ENCODE assay signal across 18 mouse cellular contexts in genomic region chr3:88204751-88205150, GRCm38 (mm10). TPM values are rescaled to one million over a fixed set of nuclear protein-coding genes. Genes with fewer than 3 reads are reported as not detected.
A peak's percentile ranks its signal among the peaks of the same experiment; 100 is the strongest.
DNase-seq lines count a peak whose midpoint lies in the region; ATAC-seq and TF ChIP-seq lines count a peak whose summit lies in the region.
"Had no signal": no experiment of that assay in that cellular context is flagged by ENCODE, and none has a peak within 500 bp of the region (broad histone marks: within the 10 kb centered on the region; RNA-seq: fewer than 3 reads in every experiment).

No protein-coding gene starts in this region.

- no peak for DNase-seq in layer of hippocampus, adult 2 months (ENCODE audit: low spot score in 2 of 2)
- DNase-seq in layer of hippocampus, postnatal 14 days (ENCODE audit: low spot score in 2 of 2) = no peak
- no peak for DNase-seq in urinary bladder, adult 2 months (ENCODE audit: low spot score)
- no peak for DNase-seq in heart, adult 11 months
- DNase-seq: adrenal gland, postnatal 25 days; B cell, adult 2 months; cerebellum, adult 11-12 months; heart, postnatal 14 days; kidney, adult 18-20 months; right cerebral cortex, postnatal 14 days had no signal

- peaks cover 3% of the 10 kb centered on the region for H3K36me3 ChIP-seq in forebrain, embryonic 13.5 days (ENCODE audit: poor library complexity, severe bottlenecking)
- no peaks in the 10 kb centered on the region for H3K36me3 ChIP-seq in hindbrain, embryonic 16.5 days (ENCODE audit: control insufficient read depth, insufficient read depth, low read length)
- no peaks in the 10 kb centered on the region for H3K36me3 ChIP-seq in neural tube, embryonic 15.5 days
- H3K36me3 ChIP-seq in intestine, embryonic 16.5 days (ENCODE audit: control insufficient read depth, insufficient read depth, low read length) = no peaks in the 10 kb centered on the region

- no peaks in the 10 kb centered on the region; the same call in 1 of the 2 replicates for H3K27me3 ChIP-seq in forebrain, embryonic 13.5 days
- H3K27me3 ChIP-seq in hindbrain, embryonic 16.5 days (replicated peaks; ENCODE audit: control insufficient read depth, insufficient read depth, low read length) = no peaks in the 10 kb centered on the region; the same call in none of the 2 replicates
- H3K27me3 ChIP-seq in neural tube, embryonic 15.5 days (replicated peaks) = 0 out of 2 replicates have a peak, but pooled peaks cover 8% of the 10 kb centered on the region
- peaks cover 91% of the 10 kb centered on the region for H3K27me3 ChIP-seq in intestine, embryonic 16.5 days (replicated peaks; ENCODE audit: control insufficient read depth, insufficient read depth, low read length)

- H3K9me3 ChIP-seq in forebrain, embryonic 13.5 days (replicated peaks) = no peaks in the 10 kb centered on the region
- no peaks in the 10 kb centered on the region for H3K9me3 ChIP-seq in hindbrain, embryonic 16.5 days (ENCODE audit: control insufficient read depth, low read length)
- H3K9me3 ChIP-seq in neural tube, embryonic 15.5 days (replicated peaks) = no peaks in the 10 kb centered on the region
- H3K9me3 ChIP-seq in intestine, embryonic 16.5 days (ENCODE audit: control insufficient read depth, low read length) = no peaks in the 10 kb centered on the region

- H3K27ac ChIP-seq in layer of hippocampus, adult 2 months = peak overlapping the region; percentile 99
- peak overlapping the region; percentile 100 for H3K27ac ChIP-seq in forebrain, embryonic 13.5 days
- H3K27ac ChIP-seq in hindbrain, embryonic 16.5 days (ENCODE audit: low read depth, low read length) = peak overlapping the region; percentile 96
- peak overlapping the region; percentile 98 for H3K27ac ChIP-seq in neural tube, embryonic 15.5 days (replicated peaks)
- H3K27ac ChIP-seq in intestine, embryonic 16.5 days (ENCODE audit: low read length) = no peak overlapping the region
- H3K27ac ChIP-seq: liver, embryonic 14.5 days had no signal

- H3K4me1 ChIP-seq in forebrain, embryonic 13.5 days = peaks cover 65% of the 10 kb centered on the region
- H3K4me1 ChIP-seq in hindbrain, embryonic 16.5 days (ENCODE audit: control insufficient read depth, insufficient read depth, low read depth, low read length) = peaks cover 53% of the 10 kb centered on the region
- H3K4me1 ChIP-seq in neural tube, embryonic 15.5 days = peaks cover 63% of the 10 kb centered on the region
- H3K4me1 ChIP-seq in intestine, embryonic 16.5 days (ENCODE audit: control insufficient read depth, insufficient read depth, low read length) = peaks cover 10% of the 10 kb centered on the region

- WGBS in forebrain, embryonic 13.5 days = 0% methylated on average over 1 of the region's 1 CpGs
- 8% methylated on average over 1 of the region's 1 CpGs for WGBS in hindbrain, embryonic 16.5 days
- 8% methylated on average over 1 of the region's 1 CpGs for whole genome bisulfite sequencing in neural tube, embryonic 15.5 days
- WGBS in intestine, embryonic 16.5 days = 31% methylated on average over 1 of the region's 1 CpGs

- ATAC-seq in forebrain, embryonic 13.5 days = peak; percentile 33
- no peak for ATAC-seq in hindbrain, embryonic 16.5 days
- ATAC-seq in neural tube, embryonic 15.5 days (ENCODE audit: low FRiP score) = no peak
- no peak for ATAC-seq in intestine, embryonic 16.5 days

- peak overlapping the region; percentile 100 for H3K9ac ChIP-seq in forebrain, embryonic 13.5 days
- H3K9ac ChIP-seq in hindbrain, embryonic 16.5 days (ENCODE audit: low read depth, low read length) = peak overlapping the region; percentile 47
- 0 out of 2 replicates have a peak overlapping the region, but pooled peaks have one; percentile 14 for H3K9ac ChIP-seq in neural tube, embryonic 15.5 days (replicated peaks)
- H3K9ac ChIP-seq in intestine, embryonic 16.5 days (ENCODE audit: low read depth, low read length) = no peak overlapping the region
- H3K9ac ChIP-seq: liver, embryonic 14.5 days had no signal

- TF ChIP-seq CTCF in layer of hippocampus, adult 2 months (conservative IDR thresholded peaks at IDR 0.05) = no peak

- H3K4me3 ChIP-seq in layer of hippocampus, adult 2 months = no peak overlapping the region
- peak overlapping the region; percentile 96 for H3K4me3 ChIP-seq in forebrain, embryonic 13.5 days
- H3K4me3 ChIP-seq in hindbrain, embryonic 16.5 days (ENCODE audit: low read length) = no peak overlapping the region
- no peak overlapping the region for H3K4me3 ChIP-seq in neural tube, embryonic 15.5 days (replicated peaks)
- H3K4me3 ChIP-seq in intestine, embryonic 16.5 days (ENCODE audit: low read length) = no peak overlapping the region

- H3K4me2 ChIP-seq in forebrain, embryonic 13.5 days = peak overlapping the region; percentile 88
- H3K4me2 ChIP-seq in hindbrain, embryonic 16.5 days (ENCODE audit: low read length) = peak overlapping the region; percentile 79
- H3K4me2 ChIP-seq in neural tube, embryonic 15.5 days = peak overlapping the region; percentile 62
- no peak overlapping the region for H3K4me2 ChIP-seq in intestine, embryonic 16.5 days (ENCODE audit: low read depth, low read length)

RNA-seq across cellular contexts. Expression of gene Rhbg, which starts 49.8 kb away (rescaled TPM):
- total RNA-seq in layer of hippocampus, adult 2 months (2021) = not detected
- not detected for total RNA-seq in layer of hippocampus, postnatal 14 days (2021)
- polyA plus RNA-seq in forebrain, embryonic 13.5 days (2015; fragmentation: Nextera tagmentation; extraction: Ambion mirVana) = 0.18 and 0.26 TPM in 2 replicates
- polyA plus RNA-seq in hindbrain, embryonic 16.5 days (2015; fragmentation: Nextera tagmentation; extraction: Ambion mirVana) = 0.52 and 0.99 TPM in 2 replicates
- polyA plus RNA-seq in neural tube, embryonic 15.5 days (2015; fragmentation: Nextera tagmentation; extraction: Ambion mirVana) = 0.78 and 0.83 TPM in 2 replicates
- polyA plus RNA-seq in urinary bladder, adult 2 months (2012; rRNA removed) = 3.9 and 4.8 TPM in 2 replicates
- polyA plus RNA-seq in intestine, embryonic 16.5 days (2015; fragmentation: Nextera tagmentation; extraction: Ambion mirVana) = 0.69 and 1.3 TPM in 2 replicates
- total RNA-seq: granulocyte monocyte progenitor cell, adult 5-6 weeks; heart, postnatal 14 days; layer of hippocampus, adult 18-20 months; left cerebral cortex, postnatal 36 days had no signal
